Mouse (Mus musculus) kidney, embryonic 14.5 days (tissue): ENCODE measurements around the gene Rbm5. TPM values are rescaled to one million over a fixed set of nuclear protein-coding genes. Genes with fewer than 3 reads are reported as not detected.

Source experiments
- ATAC-seq: fragments of 200-750 bp; cut with Nextera tagmentation; 2 replicates; pipeline ENCODE4 v1.8.0; 2017; ENCODE audit warnings: moderate number of reproducible peaks, mild to moderate bottlenecking, moderate TSS enrichment, moderate library complexity; ENCODE audit not compliant: low FRiP score, low TSS enrichment
- H3K27ac ChIP-seq: fragments of 300-500 bp; sonication (generic); 2 replicates; pipeline ENCODE4 v1.5.1; 2014; ENCODE audit warnings: low read depth, mild to moderate bottlenecking, low read length, moderate library complexity, mixed read lengths
- H3K27me3 ChIP-seq: fragments of 300-500 bp; sonication (generic); 2 replicates; pipeline ENCODE4 v1.6.1; 2014; ENCODE audit warnings: mild to moderate bottlenecking, low read length; ENCODE audit not compliant: control insufficient read depth, insufficient read depth
- H3K36me3 ChIP-seq: fragments of 300-500 bp; sonication (generic); 2 replicates; pipeline ENCODE4 v1.6.1; 2014; ENCODE audit warnings: low read length, mixed read lengths; ENCODE audit not compliant: control insufficient read depth, insufficient read depth
- H3K4me1 ChIP-seq: fragments of 300-500 bp; sonication (generic); 2 replicates; pipeline ENCODE4 v1.6.1; 2014; ENCODE audit warnings: low read length, mixed read lengths; ENCODE audit not compliant: control insufficient read depth, insufficient read depth
- H3K4me2 ChIP-seq: fragments of 300-500 bp; sonication (generic); replicated peaks from 2 replicates; pipeline ENCODE4 v1.6.1; 2014; ENCODE audit warnings: low read depth, mild to moderate bottlenecking, low read length
- H3K4me3 ChIP-seq: fragments of 300-500 bp; sonication (generic); 2 replicates; pipeline ENCODE4 v1.5.1; 2014; ENCODE audit warnings: mild to moderate bottlenecking, low read length
- H3K9ac ChIP-seq: fragments of 300-500 bp; sonication (generic); 2 replicates; pipeline ENCODE4 v1.6.1; 2014; ENCODE audit warnings: low read depth, mild to moderate bottlenecking, low read length, moderate library complexity
- H3K9me3 ChIP-seq: fragments of 300-500 bp; sonication (generic); 2 replicates; pipeline ENCODE4 v1.6.1; 2016; ENCODE audit warnings: low read length; ENCODE audit not compliant: control insufficient read depth
- WGBS: fragments of 180-500 bp; shearing (Covaris S2); extraction: QIAGEN DNeasy Blood & Tissue Kit; methylation state at CpG from one replicate; pipeline ENCODE4 v1.1.7; 2014; 5-methylcytosine and 5-hydroxymethylcytosine counted together
- polyA plus RNA-seq: library from polyadenylated mRNA; unstranded; fragments of >200 nt; fragmentation: Nextera tagmentation; extraction: Ambion mirVana; gene quantifications from 2 replicates; pipeline ENCODE4 v1.2.1, GENCODE M21; 2014

The Rbm5 gene
- polyA plus RNA-seq, 1 experiment from 2014 or later, result 193 TPM

- WGBS, result 3% methylated on average over 11 of the region's 11 CpGs
- Histone ChIP-seq H3K4me1 (peaks cover 48% of the 10 kb centered on the region), H3K4me2 (peak overlapping the region; percentile 34), H3K9me3 (no peaks in the 10 kb centered on the region), H3K36me3 (no peaks in the 10 kb centered on the region), H3K9ac (no peak overlapping the region; the same call in 1 of the 2 replicates), H3K4me3 (no peak overlapping the region), H3K27me3 (no peaks in the 10 kb centered on the region), H3K27ac (peak overlapping the region; percentile 92)
- ATAC-seq, result peak; percentile 83
Observed at GRCm38 (mm10) chr9:107723794-107724531, 46.8 kb downstream of the Rbm5 start.

GRCm38 (mm10) chr9:107723292-107723691 lies 47.5 kb downstream of the Rbm5 start:
- H3K27ac ChIP-seq, result peak overlapping the region; percentile 92
- H3K9ac ChIP-seq, result peak overlapping the region; percentile 28; the same call in 1 of the 2 replicates
- 22% methylated on average over 6 of the region's 6 CpGs for WGBS
- peak overlapping the region; percentile 34 for H3K4me2 ChIP-seq
- no peaks in the 10 kb centered on the region for H3K27me3 ChIP-seq
- peak; percentile 61 for ATAC-seq
- no peaks in the 10 kb centered on the region for H3K9me3 ChIP-seq
- no peaks in the 10 kb centered on the region for H3K36me3 ChIP-seq
- H3K4me1 ChIP-seq, result peaks cover 48% of the 10 kb centered on the region
- no peak overlapping the region for H3K4me3 ChIP-seq

GRCm38 (mm10) chr9:107718781-107719540 lies 51.8 kb downstream of the Rbm5 start:
- H3K27ac ChIP-seq, result no peak overlapping the region
- peaks cover 51% of the 10 kb centered on the region for H3K4me1 ChIP-seq
- H3K9ac ChIP-seq, result no peak overlapping the region
- no peaks in the 10 kb centered on the region for H3K36me3 ChIP-seq
- WGBS, result 83% methylated on average over 10 of the region's 10 CpGs
- no peaks in the 10 kb centered on the region for H3K9me3 ChIP-seq
- no peak overlapping the region for H3K4me3 ChIP-seq
- ATAC-seq, result no peak
- no peaks in the 10 kb centered on the region for H3K27me3 ChIP-seq
- H3K4me2 ChIP-seq, result no peak overlapping the region

GRCm38 (mm10) chr9:107716951-107717350 lies 53.8 kb downstream of the Rbm5 start:
- H3K9me3 ChIP-seq, result no peaks in the 10 kb centered on the region
- peaks cover 42% of the 10 kb centered on the region for H3K4me1 ChIP-seq
- ATAC-seq, result no peak
- H3K4me3 ChIP-seq, result no peak overlapping the region
- H3K27me3 ChIP-seq, result no peaks in the 10 kb centered on the region
- H3K36me3 ChIP-seq, result no peaks in the 10 kb centered on the region
- WGBS, result 28% methylated on average over 6 of the region's 6 CpGs
- H3K4me2 ChIP-seq, result no peak overlapping the region
- peak overlapping the region; percentile 7; the same call in 1 of the 2 replicates for H3K9ac ChIP-seq
- H3K27ac ChIP-seq, result peak overlapping the region; percentile 25; the same call in 1 of the 2 replicates

GRCm38 (mm10) chr9:107715632-107716031 lies 55.2 kb downstream of the Rbm5 start:
- Histone ChIP-seq H3K4me1 (peaks cover 39% of the 10 kb centered on the region), H3K4me2 (no peak overlapping the region), H3K27ac (peak overlapping the region; percentile 90), H3K9ac (no peak overlapping the region), H3K36me3 (no peaks in the 10 kb centered on the region), H3K27me3 (no peaks in the 10 kb centered on the region), H3K4me3 (no peak overlapping the region), H3K9me3 (no peaks in the 10 kb centered on the region)
- ATAC-seq, result no peak
- 81% methylated on average over 2 of the region's 2 CpGs for WGBS

GRCm38 (mm10) chr9:107714221-107714952 lies 56.4 kb downstream of the Rbm5 start:
- Histone ChIP-seq H3K9ac (no peak overlapping the region), H3K4me2 (no peak overlapping the region), H3K4me1 (peaks cover 39% of the 10 kb centered on the region), H3K36me3 (no peaks in the 10 kb centered on the region), H3K27me3 (no peaks in the 10 kb centered on the region), H3K4me3 (no peak overlapping the region), H3K27ac (peak overlapping the region; percentile 90), H3K9me3 (no peaks in the 10 kb centered on the region)
- peak; percentile 83 for ATAC-seq
- WGBS, result 7% methylated on average over 12 of the region's 12 CpGs

GRCm38 (mm10) chr9:107709697-107710483 lies 60.9 kb downstream of the Rbm5 start, which contains the start of gene Sema3f:
Gene Sema3f (minus strand): TSS chr9:107710475.
- ATAC-seq, result peak; percentile 82
- Histone ChIP-seq H3K9ac (peak within 1 kb of the TSS; percentile 88), H3K4me2 (peak within 1 kb of the TSS; percentile 77), H3K9me3 (no peaks in the 10 kb centered on the region), H3K4me1 (peaks cover 47% of the 10 kb centered on the region), H3K27ac (peak within 1 kb of the TSS; percentile 77), H3K4me3 (peak within 1 kb of the TSS; percentile 78), H3K27me3 (no peaks in the 10 kb centered on the region), H3K36me3 (peaks cover 9% of the 10 kb centered on the region)
- WGBS, result under 1% methylated on average over 64 of the region's 86 CpGs

GRCm38 (mm10) chr9:107709096-107709696 lies 61.6 kb downstream of the Rbm5 start:
- Histone ChIP-seq H3K4me1 (peaks cover 47% of the 10 kb centered on the region), H3K4me2 (peak overlapping the region; percentile 77), H3K4me3 (peak overlapping the region; percentile 78), H3K27me3 (no peaks in the 10 kb centered on the region), H3K36me3 (peaks cover 15% of the 10 kb centered on the region), H3K9me3 (no peaks in the 10 kb centered on the region), H3K9ac (peak overlapping the region; percentile 88), H3K27ac (peak overlapping the region; percentile 77)
- under 1% methylated on average over 46 of the region's 55 CpGs for WGBS
- no peak for ATAC-seq
